In the genomic region with DNA sequence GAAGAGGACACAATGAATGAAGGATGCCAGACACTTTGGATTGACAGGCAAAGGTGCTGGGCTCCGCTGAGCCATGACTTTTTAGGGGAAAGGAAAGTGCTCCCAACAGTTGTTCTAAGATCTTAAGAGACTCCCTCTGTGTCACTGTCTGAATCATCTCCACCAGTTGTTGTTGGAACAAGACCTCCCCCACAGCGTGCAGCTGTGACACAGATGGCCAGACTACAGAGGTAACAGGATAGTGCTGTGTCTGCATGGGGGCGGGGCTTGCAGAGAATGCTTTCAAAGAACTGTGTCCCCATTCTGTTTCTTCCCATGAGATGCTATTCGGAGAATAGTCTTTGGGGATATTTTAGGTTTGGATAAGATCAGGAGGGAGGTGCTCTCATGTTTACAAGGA, we compare ENCODE assay signal across 11 mouse cellular contexts.
DNase-seq lines count a peak whose midpoint lies in the region; ATAC-seq and TF ChIP-seq lines count a peak whose summit lies in the region.
"Had no signal": no experiment of that assay in that cellular context is flagged by ENCODE, and none has a peak within 500 bp of the region (broad histone marks: within the 10 kb centered on the region; RNA-seq: fewer than 3 reads in every experiment).

No protein-coding gene starts in this region.

- no peak overlapping the region for H3K9ac ChIP-seq in intestine, embryonic 15.5 days
- no peak overlapping the region for H3K9ac ChIP-seq in intestine, embryonic 16.5 days (ENCODE audit: low read depth, low read length)
- no peak overlapping the region for H3K9ac ChIP-seq in heart, adult 2 months (ENCODE audit: low read depth, low read length)
- H3K9ac ChIP-seq: hindbrain, embryonic 15.5 days; lung, embryonic 15.5 days had no signal

- no peak overlapping the region for H3K4me2 ChIP-seq in intestine, embryonic 15.5 days (replicated peaks)
- no peak overlapping the region for H3K4me2 ChIP-seq in intestine, embryonic 16.5 days (ENCODE audit: low read depth, low read length)
- H3K4me2 ChIP-seq: hindbrain, embryonic 15.5 days; lung, embryonic 15.5 days had no signal

- H3K4me3 ChIP-seq in intestine, embryonic 15.5 days (replicated peaks) = no peak overlapping the region
- H3K4me3 ChIP-seq in intestine, embryonic 16.5 days (ENCODE audit: low read length) = no peak overlapping the region
- no peak overlapping the region for H3K4me3 ChIP-seq in C2C12 (ENCODE audit: insufficient read depth, poor library complexity, severe bottlenecking)
- H3K4me3 ChIP-seq in embryonic facial prominence, embryonic 10.5 days = no peak overlapping the region
- H3K4me3 ChIP-seq in heart, adult 2 months = no peak overlapping the region
- H3K4me3 ChIP-seq: forebrain, embryonic 10.5 days; hindbrain, embryonic 15.5 days; lung, embryonic 15.5 days had no signal

- no peak overlapping the region for H3ac ChIP-seq in C2C12 (ENCODE audit: control insufficient read depth, insufficient read length, low read depth)

- ATAC-seq in intestine, embryonic 15.5 days = 0 out of 2 replicates have a peak, but pooled peaks have one; percentile 41
- ATAC-seq in intestine, embryonic 16.5 days = no peak
- ATAC-seq in monocyte, adult 5-6 weeks (replicated peaks; ENCODE audit: insufficient number of reproducible peaks, low FRiP score, low TSS enrichment, poor library complexity, severe bottlenecking) = no peak

- no peaks in the 10 kb centered on the region for H3K79me3 ChIP-seq in C2C12 (ENCODE audit: low read depth)

- WGBS in intestine, embryonic 15.5 days = 26% methylated on average over 4 of the region's 4 CpGs
- WGBS in intestine, embryonic 16.5 days = 26% methylated on average over 4 of the region's 4 CpGs
- WGBS in embryonic facial prominence, embryonic 10.5 days = 10% methylated on average over 4 of the region's 4 CpGs
- 15% methylated on average over 4 of the region's 4 CpGs for WGBS in heart, adult 2 months

- no peak for TF ChIP-seq EP300 in heart, adult 2 months (IDR thresholded peaks at IDR 0.05; ENCODE audit: insufficient read depth, low read depth, low read length)

- no peak overlapping the region for H3K27ac ChIP-seq in intestine, embryonic 15.5 days
- no peak overlapping the region for H3K27ac ChIP-seq in intestine, embryonic 16.5 days (ENCODE audit: low read length)
- no peak overlapping the region for H3K27ac ChIP-seq in embryonic facial prominence, embryonic 10.5 days (replicated peaks)
- H3K27ac ChIP-seq in heart, adult 2 months = no peak overlapping the region
- H3K27ac ChIP-seq: forebrain, embryonic 10.5 days; hindbrain, embryonic 15.5 days; lung, embryonic 15.5 days had no signal

- intact Hi-C loops in left cerebral cortex, postnatal 36 days (cut with DNase I) = no loop called here
- intact Hi-C loops in heart, postnatal 14 days (cut with DNase I) = no loop called here
- intact Hi-C loops in heart, adult 2 months (cut with DNase I) = no loop called here

- no peak for TF ChIP-seq POLR2A in heart, adult 2 months (IDR thresholded peaks at IDR 0.05; ENCODE audit: insufficient read depth, low read depth, low read length)

- H3K4me1 ChIP-seq in intestine, embryonic 15.5 days (replicated peaks) = no peaks in the 10 kb centered on the region
- no peaks in the 10 kb centered on the region for H3K4me1 ChIP-seq in intestine, embryonic 16.5 days (ENCODE audit: control insufficient read depth, insufficient read depth, low read length)
- peaks cover 8% of the 10 kb centered on the region for H3K4me1 ChIP-seq in embryonic facial prominence, embryonic 10.5 days
- no peaks in the 10 kb centered on the region for H3K4me1 ChIP-seq in heart, adult 2 months (ENCODE audit: control insufficient read depth, insufficient read depth, low read length)
- H3K4me1 ChIP-seq: hindbrain, embryonic 15.5 days; lung, embryonic 15.5 days had no signal

- no peaks in the 10 kb centered on the region for H3K27me3 ChIP-seq in intestine, embryonic 15.5 days (replicated peaks)
- no peaks in the 10 kb centered on the region for H3K27me3 ChIP-seq in intestine, embryonic 16.5 days (replicated peaks; ENCODE audit: control insufficient read depth, insufficient read depth, low read length)
- H3K27me3 ChIP-seq in C2C12 (ENCODE audit: control insufficient read depth, insufficient read depth, insufficient read length) = no peaks in the 10 kb centered on the region
- H3K27me3 ChIP-seq in embryonic facial prominence, embryonic 10.5 days (replicated peaks; ENCODE audit: low read depth, poor library complexity, severe bottlenecking) = no peaks in the 10 kb centered on the region
- H3K27me3 ChIP-seq in heart, adult 2 months (ENCODE audit: control insufficient read depth, insufficient read depth, low read length) = no peaks in the 10 kb centered on the region
- H3K27me3 ChIP-seq: hindbrain, embryonic 15.5 days; lung, embryonic 15.5 days had no signal

- peak; percentile 64 for DNase-seq in embryonic facial prominence, embryonic 10.5 days (ENCODE audit: low spot score)
- peak; percentile 68 to 69 for DNase-seq in left cerebral cortex, postnatal 36 days (ENCODE audit: low spot score in 2 of 2)
- no peak for DNase-seq in heart, postnatal 14 days
- DNase-seq in heart, adult 2 months = no peak

- no peaks in the 10 kb centered on the region for H3K36me3 ChIP-seq in intestine, embryonic 15.5 days
- no peaks in the 10 kb centered on the region for H3K36me3 ChIP-seq in intestine, embryonic 16.5 days (ENCODE audit: control insufficient read depth, insufficient read depth, low read length)
- H3K36me3 ChIP-seq in C2C12 (ENCODE audit: control insufficient read depth, insufficient read depth) = no peaks in the 10 kb centered on the region
- H3K36me3 ChIP-seq in embryonic facial prominence, embryonic 10.5 days (replicated peaks) = no peaks in the 10 kb centered on the region
- no peaks in the 10 kb centered on the region for H3K36me3 ChIP-seq in heart, adult 2 months (ENCODE audit: control insufficient read depth, insufficient read depth, low read length)
- H3K36me3 ChIP-seq: forebrain, embryonic 10.5 days; hindbrain, embryonic 15.5 days; lung, embryonic 15.5 days had no signal

- H3K79me2 ChIP-seq in C2C12 (ENCODE audit: control insufficient read depth, insufficient read depth) = no peaks in the 10 kb centered on the region
- H3K79me2 ChIP-seq in heart, adult 2 months (replicated peaks; ENCODE audit: control insufficient read depth, insufficient read depth, low read length) = no peaks in the 10 kb centered on the region

- no peaks in the 10 kb centered on the region for H3K9me3 ChIP-seq in intestine, embryonic 15.5 days
- H3K9me3 ChIP-seq in intestine, embryonic 16.5 days (ENCODE audit: control insufficient read depth, low read length) = no peaks in the 10 kb centered on the region
- H3K9me3 ChIP-seq in embryonic facial prominence, embryonic 10.5 days = no peaks in the 10 kb centered on the region
- H3K9me3 ChIP-seq: forebrain, embryonic 10.5 days; hindbrain, embryonic 15.5 days; lung, embryonic 15.5 days had no signal

- no peak for TF ChIP-seq CTCF in C2C12 (IDR thresholded peaks at IDR 0.05; ENCODE audit: control insufficient read depth, insufficient read depth, insufficient read length)
- no peak for TF ChIP-seq CTCF in heart, adult 2 months (IDR thresholded peaks at IDR 0.05)

TF ChIP-seq in C2C12, 6 proteins besides CTCF, POLR2A, EP300 and RAD21:
- TF ChIP-seq FOSL1 (IDR thresholded peaks at IDR 0.05; ENCODE audit: insufficient read depth, low read length, poor library complexity, severe bottlenecking) (no peak), MYOG (IDR thresholded peaks at IDR 0.05; ENCODE audit: control insufficient read depth, extremely low read depth, insufficient read length) (peak; percentile 61), USF1 (IDR thresholded peaks at IDR 0.05; ENCODE audit: low read depth) (no peak), MAX (IDR thresholded peaks at IDR 0.05) (no peak), MYOD1 (IDR thresholded peaks at IDR 0.05; ENCODE audit: control insufficient read depth, insufficient read length, low read depth) (peak; percentile 98), CEBPB (IDR thresholded peaks at IDR 0.05; ENCODE audit: low read depth) (no peak)
TF ChIP-seq in C2C12: peak in this region for 2.

Comparison
In these comparisons a context has a peak if more than half of its experiments do, and no peak if none do; other contexts are left out.
1. DNase-seq: peak in embryonic facial prominence, embryonic 10.5 days (single experiment) and left cerebral cortex, postnatal 36 days (2 of 2); none in heart, postnatal 14 days (0 of 2) and heart, adult 2 months (0 of 2).